ENCODE assay signal across 13 mouse cellular contexts in genomic region chr6:125340244-125340643, GRCm38 (mm10). TPM values are rescaled to one million over a fixed set of nuclear protein-coding genes. Genes with fewer than 3 reads are reported as not detected.
DNase-seq lines count a peak whose midpoint lies in the region; ATAC-seq and TF ChIP-seq lines count a peak whose summit lies in the region.
"Had no signal": no experiment of that assay in that cellular context is flagged by ENCODE, and none has a peak within 500 bp of the region (broad histone marks: within the 10 kb centered on the region; RNA-seq: fewer than 3 reads in every experiment).

No protein-coding gene starts in this region.

- no peaks in the 10 kb centered on the region for H3K36me3 ChIP-seq in heart, embryonic 10.5 days
- no peaks in the 10 kb centered on the region for H3K36me3 ChIP-seq in midbrain, embryonic 12.5 days
- H3K36me3 ChIP-seq in midbrain, postnatal 0 days (ENCODE audit: insufficient read depth, low read length), result no peaks in the 10 kb centered on the region
- no peaks in the 10 kb centered on the region for H3K36me3 ChIP-seq in liver, embryonic 12.5 days
- no peaks in the 10 kb centered on the region for H3K36me3 ChIP-seq in stomach, embryonic 15.5 days

- WGBS in heart, embryonic 10.5 days, result 53% methylated on average over 5 of the region's 5 CpGs
- WGBS in midbrain, embryonic 12.5 days, result 76% methylated on average over 5 of the region's 5 CpGs
- 74% methylated on average over 5 of the region's 5 CpGs for WGBS in midbrain, postnatal 0 days
- 49% methylated on average over 5 of the region's 5 CpGs for WGBS in liver, embryonic 12.5 days (ENCODE audit: insufficient replicate concordance)
- WGBS in stomach, embryonic 15.5 days, result 58% methylated on average over 5 of the region's 5 CpGs

- no peak overlapping the region for H3K4me2 ChIP-seq in midbrain, embryonic 12.5 days (replicated peaks)
- H3K4me2 ChIP-seq in midbrain, postnatal 0 days (ENCODE audit: low read depth, low read length, poor library complexity, severe bottlenecking), result no peak overlapping the region
- H3K4me2 ChIP-seq in liver, embryonic 12.5 days, result no peak overlapping the region
- no peak overlapping the region for H3K4me2 ChIP-seq in stomach, embryonic 15.5 days

- peaks cover 31% of the 10 kb centered on the region for H3K4me1 ChIP-seq in heart, embryonic 10.5 days
- H3K4me1 ChIP-seq in midbrain, embryonic 12.5 days, result no peaks in the 10 kb centered on the region
- H3K4me1 ChIP-seq in midbrain, postnatal 0 days (ENCODE audit: insufficient read depth, low read length), result no peaks in the 10 kb centered on the region
- H3K4me1 ChIP-seq in liver, embryonic 12.5 days, result peaks cover 29% of the 10 kb centered on the region
- H3K4me1 ChIP-seq in stomach, embryonic 15.5 days, result peaks cover 11% of the 10 kb centered on the region

- no peak overlapping the region for H3K9ac ChIP-seq in midbrain, embryonic 12.5 days (replicated peaks)
- no peak overlapping the region for H3K9ac ChIP-seq in midbrain, postnatal 0 days (replicated peaks; ENCODE audit: low read length, poor library complexity, severe bottlenecking)
- H3K9ac ChIP-seq in liver, embryonic 12.5 days, result no peak overlapping the region
- no peak overlapping the region for H3K9ac ChIP-seq in stomach, embryonic 15.5 days

- intact Hi-C loops in heart, postnatal 10 days (cut with DNase I), result no loop called here

- no peak for TF ChIP-seq CTCF in midbrain, postnatal 0 days (IDR thresholded peaks at IDR 0.05)

- H3K4me3 ChIP-seq in heart, embryonic 10.5 days, result no peak overlapping the region
- no peak overlapping the region for H3K4me3 ChIP-seq in midbrain, embryonic 12.5 days
- H3K4me3 ChIP-seq in midbrain, postnatal 0 days (ENCODE audit: low read depth, low read length), result no peak overlapping the region
- no peak overlapping the region for H3K4me3 ChIP-seq in liver, embryonic 12.5 days
- no peak overlapping the region for H3K4me3 ChIP-seq in stomach, embryonic 15.5 days (replicated peaks)

- DNase-seq in heart, embryonic 10.5 days (ENCODE audit: low spot score), result no peak
- DNase-seq in heart, postnatal 10 days, result no peak
- DNase-seq in midbrain, postnatal 0 days (ENCODE audit: low spot score), result no peak
- DNase-seq in adrenal gland, adult 18-20 months (ENCODE audit: low spot score in 2 of 2), result no peak
- no peak for DNase-seq in left cerebral cortex, adult 18-20 months (ENCODE audit: low spot score in 2 of 2)
- DNase-seq: B cell, adult 2 months; layer of hippocampus, postnatal 36 days; retina, postnatal 1 day had no signal

- no peaks in the 10 kb centered on the region for H3K9me3 ChIP-seq in heart, embryonic 10.5 days
- H3K9me3 ChIP-seq in midbrain, embryonic 12.5 days, result no peaks in the 10 kb centered on the region
- H3K9me3 ChIP-seq in midbrain, postnatal 0 days (ENCODE audit: low read length), result no peaks in the 10 kb centered on the region
- H3K9me3 ChIP-seq in liver, embryonic 12.5 days (replicated peaks), result no peaks in the 10 kb centered on the region
- H3K9me3 ChIP-seq in stomach, embryonic 15.5 days, result no peaks in the 10 kb centered on the region

- ATAC-seq in midbrain, embryonic 12.5 days (ENCODE audit: low FRiP score, low read depth), result no peak
- no peak for ATAC-seq in midbrain, postnatal 0 days (ENCODE audit: low FRiP score)
- peak; percentile 13; the same call in 1 of the 2 replicates for ATAC-seq in liver, embryonic 12.5 days
- ATAC-seq in stomach, embryonic 15.5 days (ENCODE audit: insufficient read depth, low FRiP score, low read depth), result no peak
- ATAC-seq: Patski had no signal

- peaks cover 22% of the 10 kb centered on the region; the same call in 1 of the 2 replicates for H3K27me3 ChIP-seq in heart, embryonic 10.5 days (ENCODE audit: insufficient read depth, poor library complexity, severe bottlenecking)
- H3K27me3 ChIP-seq in midbrain, embryonic 12.5 days, result peaks cover 17% of the 10 kb centered on the region; the same call in 1 of the 2 replicates
- H3K27me3 ChIP-seq in midbrain, postnatal 0 days (ENCODE audit: insufficient read depth, low read length), result 0 out of 2 replicates have a peak, but pooled peaks cover 2% of the 10 kb centered on the region
- H3K27me3 ChIP-seq in liver, embryonic 12.5 days (replicated peaks), result 0 out of 2 replicates have a peak, but pooled peaks cover 4% of the 10 kb centered on the region
- H3K27me3 ChIP-seq in stomach, embryonic 15.5 days (replicated peaks), result no peaks in the 10 kb centered on the region
- H3K27me3 ChIP-seq: Patski had no signal

- peak overlapping the region; percentile 78 for H3K27ac ChIP-seq in heart, embryonic 10.5 days
- 0 out of 2 replicates have a peak overlapping the region, but pooled peaks have one; percentile 15 for H3K27ac ChIP-seq in midbrain, embryonic 12.5 days (replicated peaks)
- H3K27ac ChIP-seq in midbrain, postnatal 0 days (ENCODE audit: low read depth, low read length), result no peak overlapping the region
- H3K27ac ChIP-seq in liver, embryonic 12.5 days, result peak overlapping the region; percentile 49; the same call in 1 of the 2 replicates
- H3K27ac ChIP-seq in stomach, embryonic 15.5 days, result peak overlapping the region; percentile 57

RNA-seq across cellular contexts. Expression of gene Tnfrsf1a, which starts 8.9 kb away (rescaled TPM):
- polyA plus RNA-seq in heart, embryonic 10.5 days (2016; fragmentation: Nextera tagmentation; extraction: Ambion mirVana), result 33.6 and 35.3 TPM in 2 replicates
- total RNA-seq in heart, postnatal 10 days (2021), result 10 to 100 TPM; 73.7 to 77.8 TPM
- 17.7 and 22.8 TPM in 2 replicates for polyA plus RNA-seq in midbrain, embryonic 12.5 days (2016; fragmentation: Nextera tagmentation; extraction: Ambion mirVana)
- total RNA-seq in midbrain, postnatal 0 days (2014; rRNA removed), result 9.2 and 15.9 TPM in 2 replicates
- 10.4 and 12.9 TPM in 2 replicates for polyA plus RNA-seq in midbrain, postnatal 0 days (2015; fragmentation: Nextera tagmentation; extraction: Ambion mirVana)
- 23.0 and 23.4 TPM in 2 replicates for polyA plus RNA-seq in liver, embryonic 12.5 days (2016; fragmentation: Nextera tagmentation; extraction: Ambion mirVana)
- polyA plus RNA-seq in stomach, embryonic 15.5 days (2015; fragmentation: Nextera tagmentation; extraction: Ambion mirVana), result 67.6 and 69.5 TPM in 2 replicates
- total RNA-seq in adrenal gland, adult 18-20 months (2021), result 100 to 1,000 TPM; 185 to 291 TPM
- total RNA-seq in left cerebral cortex, adult 18-20 months (2021), result 10 to 100 TPM; 10.9 to 13.4 TPM

RNA-seq across cellular contexts. Expression of gene Scnn1a, which starts 19.8 kb away (rescaled TPM):
- polyA plus RNA-seq in heart, embryonic 10.5 days (2016; fragmentation: Nextera tagmentation; extraction: Ambion mirVana), result 0.65 and 0.98 TPM in 2 replicates
- under 1 TPM; 0.97 to 0.98 TPM for total RNA-seq in heart, postnatal 10 days (2021)
- polyA plus RNA-seq in midbrain, embryonic 12.5 days (2016; fragmentation: Nextera tagmentation; extraction: Ambion mirVana), result 0.41 and 0.43 TPM in 2 replicates
- 1.5 and 1.8 TPM in 2 replicates for total RNA-seq in midbrain, postnatal 0 days (2014; rRNA removed)
- polyA plus RNA-seq in midbrain, postnatal 0 days (2015; fragmentation: Nextera tagmentation; extraction: Ambion mirVana), result 1.8 TPM in 2 replicates
- 0.23 and 0.50 TPM in 2 replicates for polyA plus RNA-seq in liver, embryonic 12.5 days (2016; fragmentation: Nextera tagmentation; extraction: Ambion mirVana)
- 3.1 and 3.8 TPM in 2 replicates for polyA plus RNA-seq in stomach, embryonic 15.5 days (2015; fragmentation: Nextera tagmentation; extraction: Ambion mirVana)
- 1 to 10 TPM; 1.3 to 1.7 TPM for total RNA-seq in adrenal gland, adult 18-20 months (2021)
- total RNA-seq in left cerebral cortex, adult 18-20 months (2021), result 1 to 10 TPM; 2.6 to 3.6 TPM

RNA-seq across cellular contexts. Expression of gene Ltbr, which starts 26.6 kb away (rescaled TPM):
- 37.8 and 40.4 TPM in 2 replicates for polyA plus RNA-seq in heart, embryonic 10.5 days (2016; fragmentation: Nextera tagmentation; extraction: Ambion mirVana)
- total RNA-seq in heart, postnatal 10 days (2021), result 10 to 100 TPM; 42.8 to 49.4 TPM
- polyA plus RNA-seq in midbrain, embryonic 12.5 days (2016; fragmentation: Nextera tagmentation; extraction: Ambion mirVana), result 18.3 and 20.2 TPM in 2 replicates
- total RNA-seq in midbrain, postnatal 0 days (2014; rRNA removed), result 24.4 TPM in 2 replicates
- polyA plus RNA-seq in midbrain, postnatal 0 days (2015; fragmentation: Nextera tagmentation; extraction: Ambion mirVana), result 14.5 and 15.7 TPM in 2 replicates
- 19.2 and 22.9 TPM in 2 replicates for polyA plus RNA-seq in liver, embryonic 12.5 days (2016; fragmentation: Nextera tagmentation; extraction: Ambion mirVana)
- polyA plus RNA-seq in stomach, embryonic 15.5 days (2015; fragmentation: Nextera tagmentation; extraction: Ambion mirVana), result 62.7 and 64.5 TPM in 2 replicates
- total RNA-seq in adrenal gland, adult 18-20 months (2021), result 10 to 100 TPM; 56.6 to 78.9 TPM
- total RNA-seq in left cerebral cortex, adult 18-20 months (2021), result 1 to 10 TPM; 8.1 to 9.5 TPM

RNA-seq across cellular contexts. Expression of gene Plekhg6, which starts 40.3 kb away (rescaled TPM):
- polyA plus RNA-seq in heart, embryonic 10.5 days (2016; fragmentation: Nextera tagmentation; extraction: Ambion mirVana), result 0.20 TPM in 1 of 2 replicates, not detected in the other
- total RNA-seq in heart, postnatal 10 days (2021), result not detected
- 0.05 and 0.17 TPM in 2 replicates for polyA plus RNA-seq in midbrain, embryonic 12.5 days (2016; fragmentation: Nextera tagmentation; extraction: Ambion mirVana)
- total RNA-seq in midbrain, postnatal 0 days (2014; rRNA removed), result 0.22 and 0.24 TPM in 2 replicates
- 0.35 and 0.54 TPM in 2 replicates for polyA plus RNA-seq in midbrain, postnatal 0 days (2015; fragmentation: Nextera tagmentation; extraction: Ambion mirVana)
- polyA plus RNA-seq in liver, embryonic 12.5 days (2016; fragmentation: Nextera tagmentation; extraction: Ambion mirVana), result 0.37 and 0.39 TPM in 2 replicates
- 3.1 and 3.9 TPM in 2 replicates for polyA plus RNA-seq in stomach, embryonic 15.5 days (2015; fragmentation: Nextera tagmentation; extraction: Ambion mirVana)
- total RNA-seq in adrenal gland, adult 18-20 months (2021), result under 1 TPM in 1 of 2 experiments, not detected in 1; 0.13 TPM
- total RNA-seq in left cerebral cortex, adult 18-20 months (2021), result under 1 TPM; 0.35 to 0.56 TPM

RNA-seq across cellular contexts. Expression of gene Tuba3a, which starts 54.4 kb away (rescaled TPM):
- polyA plus RNA-seq in heart, embryonic 10.5 days (2016; fragmentation: Nextera tagmentation; extraction: Ambion mirVana), result 0.09 TPM in 1 of 2 replicates, not detected in the other
- total RNA-seq in heart, postnatal 10 days (2021), result not detected
- not detected in 2 replicates for polyA plus RNA-seq in midbrain, embryonic 12.5 days (2016; fragmentation: Nextera tagmentation; extraction: Ambion mirVana)
- total RNA-seq in midbrain, postnatal 0 days (2014; rRNA removed), result not detected in 2 replicates
- not detected in 2 replicates for polyA plus RNA-seq in midbrain, postnatal 0 days (2015; fragmentation: Nextera tagmentation; extraction: Ambion mirVana)
- not detected in 2 replicates for polyA plus RNA-seq in liver, embryonic 12.5 days (2016; fragmentation: Nextera tagmentation; extraction: Ambion mirVana)
- 0.12 TPM in 2 replicates for polyA plus RNA-seq in stomach, embryonic 15.5 days (2015; fragmentation: Nextera tagmentation; extraction: Ambion mirVana)
- not detected for total RNA-seq in adrenal gland, adult 18-20 months (2021)
- total RNA-seq in left cerebral cortex, adult 18-20 months (2021), result not detected
- total RNA-seq: gastrocnemius, postnatal 4 days; layer of hippocampus, postnatal 36 days had no signal
- polyA plus RNA-seq: Patski had no signal
